Mouse (Mus musculus): Measurements from ENCODE around the gene Xrn1.

Xrn1 gene

DNA sequence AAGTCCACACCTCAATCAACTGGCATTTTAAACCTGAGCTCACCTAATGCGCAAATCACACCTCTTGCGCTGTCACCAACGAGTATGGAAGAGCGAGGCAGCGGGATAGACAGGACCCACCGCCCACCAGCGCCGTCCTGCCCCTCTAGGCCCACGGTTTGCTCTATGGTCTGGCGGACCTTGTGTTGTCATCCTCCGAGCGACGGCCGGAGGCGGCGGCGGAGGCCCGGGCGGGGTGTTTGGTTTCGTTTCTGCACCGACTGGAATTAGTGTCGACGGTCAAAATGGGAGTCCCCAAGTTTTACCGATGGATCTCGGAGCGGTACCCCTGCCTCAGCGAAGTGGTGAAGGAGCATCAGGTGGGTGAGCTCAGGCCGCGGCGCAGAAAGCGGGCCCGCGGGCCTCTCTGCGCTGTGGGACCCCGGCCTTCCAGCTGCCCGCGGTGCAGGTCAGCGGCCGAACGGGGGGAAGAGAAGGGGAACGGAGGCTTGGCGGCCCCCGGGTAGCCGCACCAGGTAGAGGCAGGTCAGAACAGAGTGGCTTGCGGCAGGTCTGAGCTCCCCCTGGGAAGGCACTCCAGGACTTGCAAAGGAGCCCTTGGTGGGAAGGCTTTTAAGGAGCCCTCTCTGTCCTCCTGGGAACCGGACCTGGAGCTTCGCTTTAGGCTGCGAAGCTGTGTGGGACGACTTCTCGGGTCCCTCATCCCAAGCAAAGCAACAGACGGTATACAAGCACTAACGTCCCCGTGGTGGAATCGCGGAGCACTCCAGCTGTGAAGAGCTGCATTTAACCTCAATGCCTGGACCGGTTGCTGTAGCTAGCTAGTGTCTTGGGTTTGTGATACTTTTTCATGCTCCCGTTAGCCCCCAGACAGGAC is at the start of gene Xrn1:
TSS of gene Xrn1 (plus strand) at position 176 of the 877 bp plus-strand sequence.
- peak; percentile 91 for DNase-seq

GRCm38 (mm10) chr9:95932855-95933254 is 21.7 kb upstream of the Xrn1 start:
- no peak for DNase-seq

DNA sequence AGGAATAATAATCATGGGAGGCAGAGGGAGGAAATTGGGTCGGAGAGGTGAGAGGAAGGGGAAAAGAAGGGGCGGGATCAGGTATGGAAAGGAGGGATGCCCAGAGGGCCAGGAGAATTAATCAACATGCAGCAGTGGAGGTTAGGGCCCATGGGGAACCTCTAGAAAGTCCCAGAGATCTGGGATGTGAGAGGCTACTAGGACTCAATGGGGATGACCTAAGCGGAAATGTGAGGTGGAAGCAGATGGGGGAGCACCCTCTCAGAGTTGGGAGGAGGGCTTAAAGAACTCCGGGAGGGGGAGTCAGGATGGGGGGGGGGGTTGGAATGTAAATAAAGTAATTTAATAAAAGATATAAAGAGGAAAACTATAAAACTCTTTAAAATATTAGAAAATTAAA is 902 bp upstream of the Xrn1 start:
- DNase-seq, result peak in 1 of 2 experiments; percentile 6

GRCm38 (mm10) chr9:95954226-95954584 is 355 bp upstream of the Xrn1 start:
- DNase-seq, result peak in 1 of 2 experiments; percentile 34

GRCm38 (mm10) chr9:95957611-95958010 is 3.1 kb downstream of the Xrn1 start:
- peak; percentile 29 to 45 for DNase-seq

GRCm38 (mm10) chr9:95958041-95958730 is 3.6 kb downstream of the Xrn1 start:
- peak; percentile 45 to 66 for DNase-seq

- DNase-seq, result peak; percentile 27 to 34
Observed at GRCm38 (mm10) chr9:95958731-95959105, 4.2 kb downstream of the Xrn1 start.

DNA sequence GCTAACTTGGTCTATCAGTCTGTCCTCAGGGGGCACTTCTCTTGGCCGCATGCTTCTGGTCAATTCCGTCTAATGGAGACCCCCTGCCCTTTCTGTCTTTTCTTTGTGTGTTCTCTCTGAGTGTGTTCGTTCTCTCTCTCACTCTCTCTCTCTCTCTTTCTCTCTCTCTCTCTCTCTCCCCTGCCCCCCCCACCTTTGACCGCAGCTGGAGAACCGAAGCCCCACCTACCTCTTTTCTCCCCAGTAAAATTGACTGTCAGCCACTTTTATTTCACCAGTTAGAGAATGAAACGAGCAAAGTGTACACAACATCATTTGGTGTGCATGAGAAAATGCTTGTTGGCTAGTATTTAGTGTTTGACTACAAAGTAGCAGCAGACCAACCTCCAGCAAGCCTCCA is 4.7 kb downstream of the Xrn1 start:
- peak; percentile 36 to 53 for DNase-seq

DNA sequence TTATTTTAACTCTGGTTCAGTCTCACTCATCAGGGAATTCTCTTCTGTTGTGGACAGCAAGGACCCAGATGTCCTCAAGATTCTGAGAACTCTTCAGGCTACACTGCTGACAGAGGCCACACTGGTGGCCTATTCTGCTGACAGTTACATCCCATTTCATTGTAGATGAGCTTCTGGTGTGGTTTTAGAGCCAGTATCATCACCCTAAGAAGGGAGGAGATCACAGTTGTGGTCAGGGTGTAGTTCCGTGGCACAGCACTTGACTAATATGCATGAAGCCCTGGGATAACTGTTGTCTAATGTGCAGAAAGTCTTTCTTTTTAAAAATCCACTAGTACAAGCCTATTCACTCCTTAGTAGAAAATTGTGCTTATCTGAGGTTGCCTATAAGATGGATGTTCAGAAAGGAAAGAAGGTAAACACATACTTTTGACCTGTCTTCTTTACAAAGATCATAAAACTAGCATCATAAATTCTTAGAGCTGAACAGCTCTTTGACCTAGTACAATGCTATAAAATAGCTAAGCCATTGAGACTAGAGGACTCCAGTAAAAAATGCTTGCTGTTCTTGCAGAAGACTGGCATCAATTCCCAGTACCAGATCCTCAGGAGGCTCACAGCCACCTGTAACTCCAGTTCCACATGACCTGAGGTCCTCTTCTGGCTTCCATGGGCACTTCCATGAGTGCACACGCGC is 5.3 kb downstream of the Xrn1 start:
- peak; percentile 8 to 16 for DNase-seq

DNA sequence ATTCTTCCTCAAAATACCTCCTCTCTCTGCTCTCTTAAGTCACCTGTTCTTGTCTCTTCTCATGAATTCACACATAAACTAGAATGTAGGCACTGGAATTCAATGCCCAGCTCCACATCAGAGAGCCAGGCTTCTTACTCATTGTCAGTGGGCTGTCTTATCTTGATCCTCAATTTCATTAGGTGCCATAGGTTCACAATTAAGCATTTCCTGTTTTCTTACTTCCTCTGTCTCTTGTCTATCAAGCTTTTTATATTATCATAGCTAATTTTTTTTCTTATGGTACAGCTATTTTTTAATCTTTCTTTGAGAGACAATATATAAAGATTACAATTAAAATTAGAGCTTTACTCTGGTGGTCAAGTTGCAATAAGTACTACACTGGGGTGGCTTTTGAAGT is 6.5 kb downstream of the Xrn1 start:
- no peak for DNase-seq

DNA sequence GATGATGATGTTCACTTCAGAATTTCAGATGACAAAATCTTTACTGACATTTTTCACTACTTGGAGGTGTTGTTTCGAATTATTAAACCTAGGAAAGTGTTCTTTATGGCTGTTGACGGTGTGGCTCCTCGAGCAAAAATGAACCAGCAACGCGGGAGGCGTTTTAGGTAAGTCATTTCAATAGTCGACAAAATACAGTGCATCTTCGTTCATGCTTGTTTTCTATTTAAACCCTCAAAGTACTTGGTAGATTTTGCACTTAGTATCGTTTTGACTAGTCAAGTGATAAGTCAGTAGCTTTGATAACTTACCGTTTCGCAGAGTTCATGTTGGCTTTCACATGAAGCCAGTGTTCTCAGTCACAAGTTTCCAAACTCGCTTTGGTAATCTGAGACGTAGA is 9.5 kb downstream of the Xrn1 start:
- no peak for DNase-seq

- DNase-seq, result no peak
Observed at GRCm38 (mm10) chr9:95978279-95978678, 23.7 kb downstream of the Xrn1 start.

DNA sequence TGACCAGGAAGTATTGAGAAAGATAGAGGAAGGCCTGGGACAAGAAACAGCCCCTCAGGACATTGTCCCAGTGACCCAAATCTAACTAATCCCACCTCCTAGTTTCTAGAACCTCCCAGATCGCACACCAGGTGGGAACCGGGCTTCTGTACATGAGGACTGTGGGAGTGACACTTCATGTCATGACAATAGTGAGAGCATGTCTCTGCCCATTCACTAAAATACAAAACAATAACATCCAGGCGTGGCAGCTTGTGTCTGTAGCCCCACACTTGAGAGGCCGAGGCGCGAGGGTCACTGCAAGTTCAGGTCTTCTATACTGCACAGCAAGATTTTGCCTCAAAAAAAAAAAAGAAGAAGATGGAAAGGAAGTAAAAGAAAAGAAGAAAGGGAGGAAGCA is 25.3 kb downstream of the Xrn1 start:
- no peak for DNase-seq

GRCm38 (mm10) chr9:95992255-95992654 is 37.7 kb downstream of the Xrn1 start:
- DNase-seq, result no peak

DNA sequence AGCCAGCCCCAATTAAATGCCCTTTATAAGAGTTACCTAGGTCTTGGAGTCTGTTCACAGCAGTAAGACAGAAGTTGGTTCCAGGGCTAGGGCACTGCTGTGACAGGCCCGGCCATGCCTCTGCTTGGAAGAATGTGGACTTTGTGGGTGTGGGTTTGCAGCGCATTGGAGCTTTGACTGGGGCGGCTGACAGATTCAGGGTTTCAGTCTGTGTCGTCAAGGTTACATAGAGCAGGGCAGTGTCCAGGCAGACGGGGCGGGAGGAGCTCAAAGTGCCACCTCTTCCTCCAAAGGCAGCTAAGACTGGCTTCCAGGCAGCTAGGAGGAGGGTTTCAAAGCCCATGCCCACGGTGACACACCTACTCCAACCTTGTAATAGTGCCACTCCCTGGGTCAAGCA is 49.9 kb downstream of the Xrn1 start:
- DNase-seq, result no peak

GRCm38 (mm10) chr9:96010664-96011063 is 56.1 kb downstream of the Xrn1 start:
- DNase-seq, result no peak

- no peak for DNase-seq
Observed at GRCm38 (mm10) chr9:96023921-96024320, 69.4 kb downstream of the Xrn1 start.

- DNase-seq, result no peak
Observed at GRCm38 (mm10) chr9:96027913-96028312, 73.4 kb downstream of the Xrn1 start.

GRCm38 (mm10) chr9:96028818-96029217 is 74.3 kb downstream of the Xrn1 start:
- DNase-seq, result peak; percentile 27 to 35

- no peak for DNase-seq
Observed at GRCm38 (mm10) chr9:96029886-96030285, 75.3 kb downstream of the Xrn1 start.

DNA sequence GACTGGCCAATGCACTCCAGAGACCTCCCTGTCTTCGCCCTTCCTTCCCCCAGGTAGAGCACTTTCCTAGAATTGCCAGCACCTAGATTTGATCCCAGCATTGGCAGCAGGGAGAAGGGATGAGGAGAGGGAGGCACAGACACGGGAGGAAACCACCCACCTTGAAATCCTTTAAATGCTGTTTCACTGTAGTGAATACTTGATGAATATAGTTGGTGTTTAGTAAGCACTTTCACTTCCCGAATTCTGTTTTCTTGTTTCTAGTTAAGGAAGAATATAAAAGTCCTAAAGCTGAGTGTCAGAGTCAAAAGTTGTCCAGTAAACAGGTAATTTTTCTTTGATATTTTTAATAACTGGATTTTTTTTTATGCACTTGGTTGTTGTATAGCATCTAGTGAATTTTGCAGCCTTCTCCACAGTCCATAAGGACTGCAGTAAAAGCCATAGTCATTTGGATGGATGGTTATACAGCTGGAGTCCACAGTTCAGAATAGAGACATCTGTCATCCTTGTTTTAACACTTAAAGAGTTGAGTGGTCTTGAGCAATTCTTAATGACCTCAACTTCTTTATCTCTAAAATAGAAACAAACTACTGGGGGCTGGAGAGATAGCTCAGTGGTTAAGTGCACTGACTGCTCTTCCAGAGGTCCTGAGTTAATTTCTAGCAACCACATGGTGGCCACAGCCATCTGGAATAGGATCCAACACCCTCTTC is 81.0 kb downstream of the Xrn1 start:
- no peak for DNase-seq

DNA sequence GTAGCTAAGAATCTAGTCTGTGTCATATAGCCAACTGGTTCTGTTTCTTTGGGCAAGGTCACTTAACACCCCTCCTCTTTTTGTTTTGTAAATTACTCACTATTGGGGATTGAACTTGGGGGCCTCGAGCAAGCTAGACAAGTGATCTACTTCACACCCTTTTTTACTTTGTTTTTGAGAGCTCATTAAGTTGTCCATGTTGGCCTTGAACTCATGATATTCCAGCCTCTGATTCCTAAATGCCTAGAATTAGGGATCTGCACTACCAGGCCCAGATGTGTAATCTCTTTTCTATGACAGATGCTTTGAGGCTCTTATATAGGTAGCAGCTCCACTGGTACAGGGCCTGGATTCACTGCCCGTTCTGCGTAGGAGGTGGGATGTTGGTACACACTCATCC is 89.7 kb downstream of the Xrn1 start:
- DNase-seq, result no peak

GRCm38 (mm10) chr9:96051501-96051900 is 96.9 kb downstream of the Xrn1 start:
- no peak for DNase-seq

All from thymus, postnatal 36 days (tissue).